Mouse (Mus musculus): ENCODE measurements around the gene Tmem39a. TPM values are rescaled to one million over a fixed set of nuclear protein-coding genes. Genes with fewer than 3 reads are reported as not detected.

Gene Tmem39a
- polyA plus RNA-seq, 1 experiment from 2014 or later = 50.5 TPM

DNA sequence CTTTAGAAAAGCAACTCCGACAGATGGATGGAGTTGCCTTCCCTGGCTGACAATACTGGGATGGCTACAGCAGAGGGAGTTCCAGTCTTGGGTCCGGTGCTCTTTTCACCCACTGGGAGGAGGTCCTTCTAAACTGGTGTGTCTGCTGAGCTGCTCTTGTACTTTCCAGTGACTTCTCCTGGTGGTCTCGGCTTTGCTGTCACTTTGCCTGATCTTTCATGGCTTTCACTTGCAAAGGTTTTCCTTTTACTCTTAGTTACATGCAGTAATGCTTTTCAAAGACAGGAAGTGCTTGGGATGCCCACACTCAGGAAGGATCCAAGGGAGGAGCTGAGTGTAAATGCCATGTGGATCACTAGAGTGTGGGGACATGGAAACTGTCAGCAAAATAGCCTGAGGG lies 33.0 kb downstream of the Tmem39a start:
- Histone ChIP-seq H3K9ac (no peak overlapping the region), H3K36me3 (peaks cover 30% of the 10 kb centered on the region), H3K27ac (no peak overlapping the region), H3K27me3 (no peaks in the 10 kb centered on the region), H3K4me2 (no peak overlapping the region), H3K9me3 (replicated peaks) (no peaks in the 10 kb centered on the region), H3K4me1 (replicated peaks) (no peaks in the 10 kb centered on the region), H3K4me3 (no peak overlapping the region)
- no peak for ATAC-seq (replicated peaks; ENCODE audit: insufficient number of reproducible peaks, insufficient read depth, low FRiP score, low read depth)
- 56% methylated on average over 3 of the region's 3 CpGs for WGBS

DNA sequence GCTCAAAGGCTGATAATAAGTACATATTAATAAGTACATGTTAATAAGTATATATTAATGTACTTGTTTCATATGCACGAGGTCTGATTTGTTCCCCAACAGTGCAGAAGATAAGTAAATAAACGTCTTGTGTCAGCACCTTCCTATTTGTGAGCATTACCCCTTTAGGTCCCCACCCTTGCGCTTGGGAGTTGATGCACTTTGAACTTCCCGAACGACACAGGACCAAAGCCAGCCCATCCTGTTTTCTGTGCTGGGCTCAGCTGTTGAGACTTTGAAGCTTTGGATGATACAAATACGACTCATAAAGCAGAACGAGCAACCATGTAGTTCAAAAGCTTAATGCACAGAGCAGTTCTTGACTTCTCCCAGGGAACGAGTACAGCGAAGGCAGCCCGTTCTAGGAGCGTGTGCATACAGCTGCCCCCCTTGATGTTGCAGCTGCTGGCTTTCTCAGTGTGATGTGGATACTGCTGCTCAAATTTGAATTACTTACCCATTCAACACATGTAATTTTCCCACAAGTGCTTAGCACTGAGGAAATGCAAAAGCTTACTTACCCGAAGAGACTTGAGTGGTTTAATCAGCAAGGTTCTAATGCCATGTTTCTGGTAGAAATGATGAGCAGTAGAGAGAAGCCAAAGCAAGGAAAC lies 33.7 kb downstream of the Tmem39a start:
- Histone ChIP-seq H3K27ac (no peak overlapping the region), H3K36me3 (peaks cover 26% of the 10 kb centered on the region; the same call in 1 of the 2 replicates), H3K27me3 (no peaks in the 10 kb centered on the region), H3K4me1 (replicated peaks) (no peaks in the 10 kb centered on the region), H3K9ac (no peak overlapping the region), H3K9me3 (replicated peaks) (no peaks in the 10 kb centered on the region), H3K4me2 (no peak overlapping the region), H3K4me3 (no peak overlapping the region)
- 77% methylated on average over 12 of the region's 12 CpGs for WGBS
- no peak for ATAC-seq (replicated peaks; ENCODE audit: insufficient number of reproducible peaks, insufficient read depth, low FRiP score, low read depth)

DNA sequence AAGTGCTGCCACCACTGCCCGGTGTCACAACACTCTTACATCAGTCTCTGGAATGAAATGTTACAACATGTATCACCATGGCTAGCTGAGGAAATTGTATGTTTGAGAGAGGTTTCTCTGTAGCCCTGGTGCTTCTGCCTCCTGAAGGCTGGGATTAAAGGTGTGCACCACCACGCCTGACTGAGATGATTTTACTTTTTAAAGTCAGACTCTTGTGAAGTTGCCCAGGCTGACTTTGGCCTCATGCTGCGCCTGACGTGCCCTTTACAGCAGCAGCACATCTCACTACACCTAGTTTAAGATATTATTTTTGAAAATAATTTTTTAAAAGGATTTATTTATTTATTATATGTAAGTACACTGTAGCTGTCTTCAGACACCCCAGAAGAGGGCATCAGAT lies 34.4 kb downstream of the Tmem39a start:
- Histone ChIP-seq H3K9me3 (replicated peaks) (no peaks in the 10 kb centered on the region), H3K36me3 (peaks cover 19% of the 10 kb centered on the region), H3K27me3 (no peaks in the 10 kb centered on the region), H3K27ac (no peak overlapping the region), H3K9ac (no peak overlapping the region), H3K4me2 (no peak overlapping the region), H3K4me3 (no peak overlapping the region), H3K4me1 (replicated peaks) (no peaks in the 10 kb centered on the region)
- WGBS = 93% methylated on average over 4 of the region's 4 CpGs
- ATAC-seq (replicated peaks; ENCODE audit: insufficient number of reproducible peaks, insufficient read depth, low FRiP score, low read depth) = no peak

DNA sequence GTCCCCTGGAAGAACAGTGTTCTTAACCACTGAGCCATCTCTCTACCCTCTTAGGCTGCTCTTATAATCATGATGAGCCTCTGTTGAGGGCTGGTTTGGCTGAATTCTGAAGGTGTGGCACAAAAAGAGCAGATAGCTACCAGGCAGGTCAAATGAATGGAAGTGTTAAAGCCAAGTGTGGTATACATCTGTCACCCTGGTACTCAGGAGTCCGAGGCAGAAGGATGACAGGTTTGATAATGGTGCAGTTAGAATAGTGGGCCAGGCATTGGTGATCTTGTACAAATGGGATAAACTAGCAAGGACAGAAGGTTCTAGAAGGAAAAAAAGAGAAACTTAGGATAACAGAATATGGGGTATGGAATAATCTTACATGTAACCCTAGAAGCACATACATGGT lies 35.9 kb downstream of the Tmem39a start:
- Histone ChIP-seq H3K36me3 (peaks cover 24% of the 10 kb centered on the region), H3K4me1 (replicated peaks) (no peaks in the 10 kb centered on the region), H3K9ac (no peak overlapping the region), H3K27me3 (no peaks in the 10 kb centered on the region), H3K4me2 (no peak overlapping the region), H3K9me3 (replicated peaks) (no peaks in the 10 kb centered on the region), H3K27ac (no peak overlapping the region), H3K4me3 (no peak overlapping the region)
- no peak for ATAC-seq (replicated peaks; ENCODE audit: insufficient number of reproducible peaks, insufficient read depth, low FRiP score, low read depth)
- 48% methylated on average over 1 of the region's 1 CpGs for WGBS

DNA sequence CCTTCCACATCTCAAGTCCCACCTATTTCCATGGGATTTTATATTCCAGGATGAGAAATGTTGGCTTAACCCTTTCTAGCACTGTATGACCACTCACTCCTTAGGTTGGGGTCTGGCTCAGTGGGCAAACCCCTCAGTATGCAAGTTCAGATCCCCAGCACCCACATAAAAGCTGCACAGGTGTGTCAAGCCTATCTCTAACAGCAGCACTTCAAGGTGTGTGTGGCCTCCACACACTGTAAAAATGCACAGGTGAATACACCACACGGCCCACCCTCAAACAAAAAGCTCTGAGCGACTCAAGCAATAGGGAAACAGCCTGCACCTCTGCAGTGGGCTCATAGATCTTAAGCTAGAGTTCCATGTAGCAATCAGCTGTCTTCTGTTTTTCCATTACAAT lies 37.6 kb downstream of the Tmem39a start:
- H3K36me3 ChIP-seq = peaks cover 40% of the 10 kb centered on the region
- ATAC-seq (replicated peaks; ENCODE audit: insufficient number of reproducible peaks, insufficient read depth, low FRiP score, low read depth) = no peak
- 87% methylated on average over 2 of the region's 2 CpGs for WGBS

DNA sequence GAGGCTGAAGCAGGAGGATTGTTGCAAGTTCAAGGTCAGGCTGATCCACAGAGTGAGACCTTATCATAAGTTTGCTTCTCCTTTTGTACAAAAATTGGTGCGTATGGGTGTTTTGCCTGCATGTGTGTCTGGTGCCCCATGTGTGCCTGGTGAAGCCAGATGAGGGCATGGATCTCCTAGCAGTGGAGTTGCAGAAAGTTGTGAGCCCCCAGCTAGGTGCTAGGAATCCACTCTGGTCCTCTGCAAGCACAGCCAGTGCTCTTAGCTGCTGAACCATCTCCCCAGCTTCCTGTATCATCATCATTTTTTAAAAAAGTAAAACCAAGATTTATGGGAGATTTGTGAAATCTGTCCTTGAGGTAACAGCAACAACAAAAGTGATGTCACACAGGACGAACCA lies 38.2 kb downstream of the Tmem39a start:
- Histone ChIP-seq H3K9ac (no peak overlapping the region), H3K4me2 (no peak overlapping the region), H3K27ac (no peak overlapping the region), H3K4me1 (replicated peaks) (no peaks in the 10 kb centered on the region), H3K27me3 (no peaks in the 10 kb centered on the region), H3K4me3 (no peak overlapping the region), H3K9me3 (replicated peaks) (no peaks in the 10 kb centered on the region), H3K36me3 (peaks cover 40% of the 10 kb centered on the region)
- WGBS = 83% methylated on average over 2 of the region's 2 CpGs
- ATAC-seq (replicated peaks; ENCODE audit: insufficient number of reproducible peaks, insufficient read depth, low FRiP score, low read depth) = no peak

More for the DNA sequence above, 37.6 kb downstream of the Tmem39a start:
- Histone ChIP-seq H3K4me1 (replicated peaks) (no peaks in the 10 kb centered on the region), H3K27ac (no peak overlapping the region), H3K4me2 (no peak overlapping the region), H3K9ac (no peak overlapping the region), H3K9me3 (replicated peaks) (no peaks in the 10 kb centered on the region), H3K4me3 (no peak overlapping the region), H3K27me3 (no peaks in the 10 kb centered on the region)

DNA sequence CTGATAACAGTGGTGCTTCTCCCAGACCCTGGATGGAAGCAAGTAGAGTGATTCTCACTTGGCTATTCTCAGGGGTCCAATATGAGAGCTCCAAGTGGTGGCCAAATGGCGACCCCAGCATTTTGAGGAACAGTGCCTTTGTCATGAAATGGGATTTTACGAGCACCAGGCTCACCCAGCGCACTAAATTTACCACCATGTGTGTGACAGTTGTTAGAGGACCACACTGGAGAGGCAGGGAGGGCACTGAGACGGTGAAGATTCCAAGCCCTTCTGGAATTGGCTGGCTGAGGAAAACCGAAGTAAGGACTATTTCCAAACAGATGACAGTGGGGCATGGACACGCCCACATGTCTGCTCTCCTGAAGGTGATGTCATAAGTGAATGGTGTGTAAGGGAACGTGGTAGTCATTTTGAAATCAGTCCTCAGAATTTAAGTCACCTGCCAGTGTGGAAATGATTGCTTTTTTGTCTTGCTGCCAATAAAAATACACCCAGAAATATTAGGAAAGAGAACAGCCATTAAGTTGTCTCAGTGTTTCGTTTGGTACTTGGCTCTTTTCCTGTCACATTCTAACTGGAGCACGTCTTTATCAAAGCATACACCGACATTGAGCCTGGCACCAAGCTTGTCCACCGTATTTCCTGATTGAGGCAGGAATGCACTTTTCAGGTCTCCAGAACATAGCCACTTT lies 40.6 kb downstream of the Tmem39a start:
- H3K4me2 ChIP-seq = no peak overlapping the region
- H3K27ac ChIP-seq = 0 out of 2 replicates have a peak overlapping the region, but pooled peaks have one; percentile 2
- ATAC-seq (replicated peaks; ENCODE audit: insufficient number of reproducible peaks, insufficient read depth, low FRiP score, low read depth) = no peak
- H3K27me3 ChIP-seq = no peaks in the 10 kb centered on the region
- no peaks in the 10 kb centered on the region for H3K9me3 ChIP-seq (replicated peaks)
- H3K4me1 ChIP-seq (replicated peaks) = no peaks in the 10 kb centered on the region
- 53% methylated on average over 11 of the region's 11 CpGs for WGBS
- no peak overlapping the region for H3K9ac ChIP-seq
- H3K36me3 ChIP-seq = peaks cover 58% of the 10 kb centered on the region
- no peak overlapping the region for H3K4me3 ChIP-seq

DNA sequence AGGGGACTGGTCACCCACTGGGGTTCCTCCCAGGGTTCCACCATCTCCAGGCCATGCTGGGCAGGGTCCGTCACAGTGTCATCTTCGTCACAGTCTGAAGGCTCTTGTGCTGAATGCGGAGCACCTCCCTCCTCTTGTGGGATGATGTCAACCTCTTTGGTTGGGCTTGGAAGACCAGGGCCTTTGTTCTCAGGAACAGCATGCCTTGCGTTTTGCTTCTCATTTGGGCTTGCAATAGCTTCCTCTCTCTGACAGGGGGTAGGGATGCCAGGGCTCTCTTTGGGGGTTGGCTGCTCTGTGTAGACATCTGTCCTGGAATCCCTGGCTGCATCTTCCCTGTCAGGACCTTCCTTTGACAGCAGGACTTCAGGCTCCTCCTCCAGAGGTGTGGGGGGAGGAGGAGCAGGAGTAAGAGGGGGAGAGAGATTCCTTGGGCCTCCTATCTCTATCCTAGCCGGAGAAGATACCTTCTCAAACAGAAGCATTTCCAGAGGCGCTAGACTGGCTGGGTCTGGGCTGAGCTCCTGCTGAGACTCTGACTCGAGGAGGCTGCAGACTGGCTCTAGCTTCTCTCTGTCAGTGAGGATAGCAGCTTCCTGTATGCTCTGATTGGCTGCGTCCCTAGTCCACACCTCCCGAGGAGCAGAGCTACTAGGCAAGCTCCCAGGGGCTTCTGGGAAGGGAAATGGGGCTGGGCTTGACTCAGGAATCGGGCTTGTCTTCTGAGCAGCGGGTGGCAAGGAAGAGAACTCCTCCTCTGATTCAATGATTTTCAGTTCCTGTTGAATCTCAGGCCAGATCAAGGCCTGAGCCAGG lies 44.7 kb downstream of the Tmem39a start:
- Histone ChIP-seq H3K9ac (no peak overlapping the region), H3K4me1 (replicated peaks) (no peaks in the 10 kb centered on the region), H3K4me2 (no peak overlapping the region), H3K36me3 (peaks cover 92% of the 10 kb centered on the region), H3K27ac (no peak overlapping the region; the same call in 1 of the 2 replicates), H3K9me3 (replicated peaks) (no peaks in the 10 kb centered on the region), H3K4me3 (no peak overlapping the region), H3K27me3 (no peaks in the 10 kb centered on the region)
- WGBS = 47% methylated on average over 11 of the region's 11 CpGs
- ATAC-seq (replicated peaks; ENCODE audit: insufficient number of reproducible peaks, insufficient read depth, low FRiP score, low read depth) = peak; percentile 48; the same call in 1 of the 2 replicates

DNA sequence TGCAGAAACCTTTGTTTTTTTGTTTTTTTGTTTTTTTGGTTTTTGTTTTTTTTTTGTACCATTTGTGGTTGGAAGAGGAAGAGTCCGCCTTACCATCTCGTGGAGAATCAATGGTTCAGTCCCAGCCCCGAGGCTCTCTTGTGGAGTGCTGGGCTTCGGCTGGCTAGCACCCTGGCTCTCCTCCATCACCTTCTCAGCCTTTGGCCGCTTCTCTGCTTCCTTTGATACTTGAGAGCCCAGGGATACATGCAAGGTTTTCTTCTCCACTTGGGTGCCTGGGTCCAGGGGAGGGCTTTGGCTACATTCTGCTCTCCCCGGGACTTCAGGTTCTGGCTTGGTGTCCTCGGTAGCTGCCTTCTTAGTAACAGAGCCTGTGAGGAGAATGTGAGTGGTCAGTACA lies 48.0 kb downstream of the Tmem39a start:
- Histone ChIP-seq H3K9me3 (replicated peaks) (no peaks in the 10 kb centered on the region), H3K4me1 (replicated peaks) (no peaks in the 10 kb centered on the region), H3K27ac (no peak overlapping the region), H3K4me2 (no peak overlapping the region), H3K9ac (no peak overlapping the region), H3K4me3 (no peak overlapping the region), H3K27me3 (no peaks in the 10 kb centered on the region), H3K36me3 (peaks cover 96% of the 10 kb centered on the region)
- 83% methylated on average over 7 of the region's 7 CpGs for WGBS
- ATAC-seq (replicated peaks; ENCODE audit: insufficient number of reproducible peaks, insufficient read depth, low FRiP score, low read depth) = no peak

DNA sequence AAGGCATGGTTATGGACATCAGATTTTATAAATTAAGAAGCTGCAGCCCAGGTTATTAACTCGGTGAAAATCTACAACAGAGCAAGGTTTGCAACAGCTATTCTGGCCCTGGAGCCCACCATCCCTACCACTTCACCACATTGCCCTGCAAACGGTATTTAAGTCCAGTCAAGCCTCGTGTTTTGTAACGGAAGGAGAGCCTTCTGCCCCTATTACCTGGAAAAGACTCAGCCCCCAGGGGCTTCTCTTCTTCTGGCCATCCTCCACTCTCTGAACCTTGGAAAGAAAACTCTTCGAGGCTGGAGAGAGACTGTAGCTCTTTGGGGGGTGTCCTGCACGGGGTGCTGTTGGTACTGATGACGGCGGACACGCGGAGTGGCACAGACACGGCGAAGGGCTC lies 50.2 kb downstream of the Tmem39a start:
- Histone ChIP-seq H3K36me3 (peaks cover 88% of the 10 kb centered on the region), H3K27ac (no peak overlapping the region), H3K9me3 (replicated peaks) (no peaks in the 10 kb centered on the region), H3K27me3 (no peaks in the 10 kb centered on the region), H3K9ac (no peak overlapping the region), H3K4me3 (no peak overlapping the region), H3K4me1 (replicated peaks) (no peaks in the 10 kb centered on the region), H3K4me2 (no peak overlapping the region)
- 73% methylated on average over 12 of the region's 12 CpGs for WGBS
- ATAC-seq (replicated peaks; ENCODE audit: insufficient number of reproducible peaks, insufficient read depth, low FRiP score, low read depth) = no peak

DNA sequence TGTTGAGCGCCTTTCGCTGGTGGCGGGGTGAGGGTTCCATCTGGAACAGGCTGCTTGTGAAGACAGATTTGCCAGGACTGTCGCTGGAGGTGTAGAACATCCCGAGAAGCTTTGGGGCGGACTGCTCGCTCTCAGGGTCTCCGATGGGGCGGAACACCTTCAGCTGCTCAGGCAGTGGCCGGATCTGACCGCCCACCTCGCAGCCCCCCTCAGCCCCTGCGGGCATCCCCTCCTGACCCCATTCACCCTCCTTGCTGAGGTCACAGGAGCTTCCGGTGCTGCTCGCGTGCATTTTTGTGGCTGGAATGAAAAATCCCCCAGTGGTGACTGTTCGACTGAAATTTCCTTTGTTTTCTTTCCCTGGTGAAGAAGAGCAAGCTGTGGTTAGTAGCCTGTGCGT lies 50.6 kb downstream of the Tmem39a start:
- no peaks in the 10 kb centered on the region for H3K9me3 ChIP-seq (replicated peaks)
- H3K36me3 ChIP-seq = peaks cover 88% of the 10 kb centered on the region
- H3K4me3 ChIP-seq = no peak overlapping the region
- no peaks in the 10 kb centered on the region for H3K27me3 ChIP-seq
- no peaks in the 10 kb centered on the region for H3K4me1 ChIP-seq (replicated peaks)
- no peak overlapping the region for H3K4me2 ChIP-seq
- ATAC-seq (replicated peaks; ENCODE audit: insufficient number of reproducible peaks, insufficient read depth, low FRiP score, low read depth) = no peak
- 75% methylated on average over 18 of the region's 18 CpGs for WGBS
- no peak overlapping the region for H3K9ac ChIP-seq
- no peak overlapping the region for H3K27ac ChIP-seq
